Comparison of ENCODE assay signal across 20 mouse cellular contexts in genomic region chr8:88326328-88326727, GRCm38 (mm10).
"Had no signal": no experiment of that assay in that cellular context is flagged by ENCODE, and none has a peak within 500 bp of the region (broad histone marks: within the 10 kb centered on the region; RNA-seq: fewer than 3 reads in every experiment).

No protein-coding gene starts in this region.

- H3K27me3 ChIP-seq: liver, embryonic 13.5 days; liver, embryonic 15.5 days; megakaryocyte, embryonic 14.5 days; midbrain, embryonic 13.5 days; midbrain, embryonic 15.5 days; neural tube, embryonic 13.5 days; neural tube, embryonic 15.5 days; stomach, embryonic 15.5 days had no signal

- H3K4me2 ChIP-seq: liver, embryonic 13.5 days; liver, embryonic 15.5 days; midbrain, embryonic 11.5 days; midbrain, embryonic 13.5 days; midbrain, embryonic 15.5 days; neural tube, embryonic 13.5 days; neural tube, embryonic 15.5 days; stomach, embryonic 15.5 days had no signal

- H3K9ac ChIP-seq: liver, embryonic 13.5 days; liver, embryonic 15.5 days; liver, postnatal 0 days; midbrain, embryonic 13.5 days; midbrain, embryonic 15.5 days; neural tube, embryonic 13.5 days; neural tube, embryonic 15.5 days; stomach, embryonic 15.5 days had no signal

- H3K9me3 ChIP-seq: liver, embryonic 13.5 days; liver, embryonic 15.5 days; megakaryocyte, embryonic 14.5 days; midbrain, embryonic 13.5 days; midbrain, embryonic 15.5 days; neural tube, embryonic 13.5 days; neural tube, embryonic 15.5 days; stomach, embryonic 15.5 days had no signal

- ATAC-seq: liver, postnatal 0 days; lung, postnatal 0 days; midbrain, embryonic 13.5 days; midbrain, embryonic 15.5 days had no signal

- H3K27ac ChIP-seq: liver, embryonic 13.5 days; liver, embryonic 15.5 days; macrophage; midbrain, embryonic 13.5 days; midbrain, embryonic 15.5 days; neural tube, embryonic 13.5 days; neural tube, embryonic 15.5 days; stomach, embryonic 15.5 days; stomach, postnatal 0 days had no signal

- DNase-seq: liver, embryonic 13.5 days; liver, postnatal 0 days; lung, adult 2 months; retina, postnatal 1 day; right cerebral cortex, adult 18-20 months; right cerebral cortex, postnatal 25 days; thymus, adult 2 months; thymus, postnatal 14 days; thymus, postnatal 36 days had no signal

- H3K4me3 ChIP-seq: liver, embryonic 13.5 days; liver, embryonic 15.5 days; megakaryocyte, embryonic 14.5 days; midbrain, embryonic 13.5 days; midbrain, embryonic 15.5 days; neural tube, embryonic 13.5 days; neural tube, embryonic 15.5 days; stomach, embryonic 15.5 days had no signal

- H3K4me1 ChIP-seq: liver, embryonic 13.5 days; liver, embryonic 15.5 days; megakaryocyte, embryonic 14.5 days; midbrain, embryonic 13.5 days; midbrain, embryonic 15.5 days; neural tube, embryonic 13.5 days; neural tube, embryonic 15.5 days had no signal
